Mouse (Mus musculus): ENCODE results near the gene Tec.

Tec gene

GRCm38 (mm10) chr5:72720587-72720986 lies 147.7 kb downstream of the Tec start:
- DNase-seq, result no peak

- peak; percentile 28 for DNase-seq
Measured at GRCm38 (mm10) chr5:72710572-72711278, 157.6 kb downstream of the Tec start.

GRCm38 (mm10) chr5:72709976-72710375 lies 158.3 kb downstream of the Tec start:
- DNase-seq, result no peak

GRCm38 (mm10) chr5:72709451-72709850 lies 158.8 kb downstream of the Tec start:
- DNase-seq, result no peak

GRCm38 (mm10) chr5:72706722-72707121 lies 161.6 kb downstream of the Tec start:
- DNase-seq, result no peak

GRCm38 (mm10) chr5:72706095-72706494 lies 162.2 kb downstream of the Tec start:
- DNase-seq, result no peak
